Mouse (Mus musculus): ENCODE results near the gene Cep350. TPM values are rescaled to one million over a fixed set of nuclear protein-coding genes. Genes with fewer than 3 reads are reported as not detected.

The Cep350 gene
- polyA plus RNA-seq, 1 experiment = 5.8 TPM

GRCm38 (mm10) chr1:155995612-155996011 is 22.6 kb upstream of the Cep350 start:
- Histone ChIP-seq H3K27ac (ENCODE audit: insufficient read depth, low read depth, low read length) (peak overlapping the region; percentile 82), H3K4me3 (ENCODE audit: low read depth, low read length) (no peak overlapping the region), H3K36me3 (ENCODE audit: control insufficient read depth, insufficient read depth, low read length) (no peaks in the 10 kb centered on the region), H3K4me1 (ENCODE audit: control insufficient read depth, insufficient read depth, insufficient read length, low read length) (peaks cover 11% of the 10 kb centered on the region), H3K27me3 (ENCODE audit: control insufficient read depth, insufficient read depth, low read length) (no peaks in the 10 kb centered on the region)
- 15% methylated on average over 2 of the region's 2 CpGs for WGBS
- TF ChIP-seq CTCF (IDR thresholded peaks at IDR 0.05; ENCODE audit: extremely low read depth, insufficient read length, insufficient replicate concordance, low read depth, low read length) (no peak), POLR2A (IDR thresholded peaks at IDR 0.05; ENCODE audit: low read depth, low read length) (no peak)

GRCm38 (mm10) chr1:155994524-155994923 is 21.5 kb upstream of the Cep350 start:
- Histone ChIP-seq H3K27ac (ENCODE audit: insufficient read depth, low read depth, low read length) (no peak overlapping the region), H3K4me1 (ENCODE audit: control insufficient read depth, insufficient read depth, insufficient read length, low read length) (peaks cover 11% of the 10 kb centered on the region), H3K36me3 (ENCODE audit: control insufficient read depth, insufficient read depth, low read length) (no peaks in the 10 kb centered on the region), H3K27me3 (ENCODE audit: control insufficient read depth, insufficient read depth, low read length) (no peaks in the 10 kb centered on the region), H3K4me3 (ENCODE audit: low read depth, low read length) (no peak overlapping the region)
- no peak for TF ChIP-seq POLR2A (IDR thresholded peaks at IDR 0.05; ENCODE audit: low read depth, low read length)
- TF ChIP-seq CTCF (IDR thresholded peaks at IDR 0.05; ENCODE audit: extremely low read depth, insufficient read length, insufficient replicate concordance, low read depth, low read length) = no peak
- 44% methylated on average over 2 of the region's 2 CpGs for WGBS

- Histone ChIP-seq H3K36me3 (ENCODE audit: control insufficient read depth, insufficient read depth, low read length) (no peaks in the 10 kb centered on the region), H3K27ac (ENCODE audit: insufficient read depth, low read depth, low read length) (no peak overlapping the region)
- 43% methylated on average over 11 of the region's 11 CpGs for WGBS
Observed at GRCm38 (mm10) chr1:155990391-155990790, 17.3 kb upstream of the Cep350 start.

GRCm38 (mm10) chr1:155989387-155989786 is 16.3 kb upstream of the Cep350 start:
- Histone ChIP-seq H3K27ac (ENCODE audit: insufficient read depth, low read depth, low read length) (no peak overlapping the region; the same call in 1 of the 2 replicates), H3K27me3 (ENCODE audit: control insufficient read depth, insufficient read depth, low read length) (no peaks in the 10 kb centered on the region), H3K4me1 (ENCODE audit: control insufficient read depth, insufficient read depth, insufficient read length, low read length) (peaks cover 2% of the 10 kb centered on the region; the same call in 1 of the 2 replicates), H3K36me3 (ENCODE audit: control insufficient read depth, insufficient read depth, low read length) (no peaks in the 10 kb centered on the region), H3K4me3 (ENCODE audit: low read depth, low read length) (no peak overlapping the region)
- 10% methylated on average over 2 of the region's 2 CpGs for WGBS
- TF ChIP-seq CTCF (IDR thresholded peaks at IDR 0.05; ENCODE audit: extremely low read depth, insufficient read length, insufficient replicate concordance, low read depth, low read length) (no peak), POLR2A (IDR thresholded peaks at IDR 0.05; ENCODE audit: low read depth, low read length) (no peak)

More at GRCm38 (mm10) chr1:155990391-155990790, 17.3 kb upstream of the Cep350 start:
- TF ChIP-seq POLR2A (IDR thresholded peaks at IDR 0.05; ENCODE audit: low read depth, low read length) = no peak
- no peak overlapping the region for H3K4me3 ChIP-seq (ENCODE audit: low read depth, low read length)
- H3K4me1 ChIP-seq (ENCODE audit: control insufficient read depth, insufficient read depth, insufficient read length, low read length) = peaks cover 5% of the 10 kb centered on the region; the same call in 1 of the 2 replicates
- H3K27me3 ChIP-seq (ENCODE audit: control insufficient read depth, insufficient read depth, low read length) = no peaks in the 10 kb centered on the region

GRCm38 (mm10) chr1:155987625-155988024 is 14.6 kb upstream of the Cep350 start:
- Histone ChIP-seq H3K4me3 (ENCODE audit: low read depth, low read length) (no peak overlapping the region), H3K27me3 (ENCODE audit: control insufficient read depth, insufficient read depth, low read length) (no peaks in the 10 kb centered on the region), H3K27ac (ENCODE audit: insufficient read depth, low read depth, low read length) (no peak overlapping the region), H3K36me3 (ENCODE audit: control insufficient read depth, insufficient read depth, low read length) (no peaks in the 10 kb centered on the region), H3K4me1 (ENCODE audit: control insufficient read depth, insufficient read depth, insufficient read length, low read length) (peaks cover 2% of the 10 kb centered on the region; the same call in 1 of the 2 replicates)
- TF ChIP-seq CTCF (IDR thresholded peaks at IDR 0.05; ENCODE audit: extremely low read depth, insufficient read length, insufficient replicate concordance, low read depth, low read length) = no peak
- no peak for TF ChIP-seq POLR2A (IDR thresholded peaks at IDR 0.05; ENCODE audit: low read depth, low read length)
- 50% methylated on average over 2 of the region's 2 CpGs for WGBS

GRCm38 (mm10) chr1:155974931-155975330 is 1.9 kb upstream of the Cep350 start:
- TF ChIP-seq POLR2A (IDR thresholded peaks at IDR 0.05; ENCODE audit: low read depth, low read length) = no peak
- TF ChIP-seq CTCF (IDR thresholded peaks at IDR 0.05; ENCODE audit: extremely low read depth, insufficient read length, insufficient replicate concordance, low read depth, low read length) = no peak
- H3K4me1 ChIP-seq (ENCODE audit: control insufficient read depth, insufficient read depth, insufficient read length, low read length) = peaks cover 8% of the 10 kb centered on the region; the same call in 1 of the 2 replicates
- H3K36me3 ChIP-seq (ENCODE audit: control insufficient read depth, insufficient read depth, low read length) = no peaks in the 10 kb centered on the region
- 13% methylated on average over 2 of the region's 2 CpGs for WGBS
- H3K27ac ChIP-seq (ENCODE audit: insufficient read depth, low read depth, low read length) = 0 out of 2 replicates have a peak overlapping the region, but pooled peaks have one; percentile 34
- no peak overlapping the region for H3K4me3 ChIP-seq (ENCODE audit: low read depth, low read length)
- H3K27me3 ChIP-seq (ENCODE audit: control insufficient read depth, insufficient read depth, low read length) = no peaks in the 10 kb centered on the region

- WGBS = 2% methylated on average over 19 of the region's 19 CpGs
- TF ChIP-seq POLR2A (IDR thresholded peaks at IDR 0.05; ENCODE audit: low read depth, low read length) (no peak), CTCF (IDR thresholded peaks at IDR 0.05; ENCODE audit: extremely low read depth, insufficient read length, insufficient replicate concordance, low read depth, low read length) (no peak)
- Histone ChIP-seq H3K36me3 (ENCODE audit: control insufficient read depth, insufficient read depth, low read length) (no peaks in the 10 kb centered on the region), H3K27ac (ENCODE audit: insufficient read depth, low read depth, low read length) (peak overlapping the region; percentile 94), H3K4me3 (ENCODE audit: low read depth, low read length) (peak overlapping the region; percentile 77), H3K4me1 (ENCODE audit: control insufficient read depth, insufficient read depth, insufficient read length, low read length) (peaks cover 8% of the 10 kb centered on the region; the same call in 1 of the 2 replicates), H3K27me3 (ENCODE audit: control insufficient read depth, insufficient read depth, low read length) (no peaks in the 10 kb centered on the region)
Observed at GRCm38 (mm10) chr1:155973719-155974379, 794 bp upstream of the Cep350 start.

All from small intestine, adult 2 months (tissue).